Mouse (Mus musculus) kidney, adult 18-20 months (tissue): ENCODE data around the gene Hnrnpab.

Source experiments
- DNase-seq: peaks from one replicate; pipeline ENCODE4 v3.0.0; 2021

Hnrnpab gene

DNA sequence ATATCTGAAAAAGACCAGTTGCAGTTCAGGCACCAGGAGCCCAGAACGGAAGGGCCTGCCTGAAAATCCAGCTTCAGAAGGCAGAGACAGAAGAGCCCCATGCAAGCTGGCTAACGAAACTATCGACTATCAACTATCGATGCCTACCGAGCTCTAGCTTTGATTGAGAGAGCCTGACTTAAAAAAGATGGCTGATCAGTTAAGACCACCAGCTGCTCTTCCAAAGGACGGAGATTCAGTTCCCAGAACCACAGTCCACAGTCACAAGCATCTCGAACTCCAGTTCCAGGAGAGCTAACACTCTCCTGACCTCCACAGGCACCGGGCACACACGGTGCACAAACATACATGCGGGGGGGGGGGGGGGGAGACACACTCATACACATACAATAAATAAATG, 52.1 kb downstream of the Hnrnpab start:
- no peak for DNase-seq

DNA sequence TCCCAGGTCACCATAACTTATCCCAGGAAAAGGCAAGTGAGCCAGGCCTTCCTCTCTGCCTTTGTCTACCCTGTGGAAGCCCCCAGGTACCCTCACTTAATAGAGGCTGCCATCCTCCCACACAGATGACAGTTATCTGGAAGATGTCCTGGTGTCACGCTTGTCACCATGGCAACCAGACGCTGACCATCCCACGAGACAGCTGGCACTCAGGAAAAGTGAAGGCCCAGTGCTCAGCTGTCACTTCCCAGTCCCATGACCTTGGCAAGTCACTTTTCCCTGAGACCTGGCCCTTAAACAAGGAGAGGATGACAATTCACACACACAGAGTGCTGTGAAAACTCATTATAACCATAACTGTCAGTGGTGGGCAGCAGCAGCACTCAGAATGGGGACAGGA, 54.6 kb downstream of the Hnrnpab start:
- no peak for DNase-seq

GRCm38 (mm10) chr11:51551253-51551652, 55.4 kb downstream of the Hnrnpab start:
- DNase-seq: no peak
